Mouse (Mus musculus): Measurements from ENCODE around the gene Zfp729b. TPM values are rescaled to one million over a fixed set of nuclear protein-coding genes. Genes with fewer than 3 reads are reported as not detected.

Zfp729b gene
- polyA plus RNA-seq, 1 experiment from 2014 or later, result 4.7 TPM

GRCm38 (mm10) chr13:67545941-67546340 lies 63.6 kb downstream of the Zfp729b start:
- H3K36me3 ChIP-seq (ENCODE audit: control insufficient read depth, insufficient read depth, low read length), result peaks cover 45% of the 10 kb centered on the region
- no peaks in the 10 kb centered on the region for H3K9me3 ChIP-seq (ENCODE audit: control insufficient read depth, low read length)
- H3K9ac ChIP-seq (ENCODE audit: low read length), result no peak overlapping the region
- H3K27me3 ChIP-seq (replicated peaks; ENCODE audit: control insufficient read depth, insufficient read depth, low read length), result no peaks in the 10 kb centered on the region
- DNase-seq (ENCODE audit: low spot score), result no peak
- H3K4me2 ChIP-seq (ENCODE audit: low read length), result no peak overlapping the region
- no peak for ATAC-seq (replicated peaks; ENCODE audit: low FRiP score, low TSS enrichment, low read depth)
- 78% methylated on average over 1 of the region's 1 CpGs for WGBS
- H3K4me1 ChIP-seq (replicated peaks; ENCODE audit: control insufficient read depth, insufficient read depth, low read length), result no peaks in the 10 kb centered on the region
- no peak overlapping the region for H3K4me3 ChIP-seq (ENCODE audit: low read depth, low read length)
- no peak overlapping the region for H3K27ac ChIP-seq (ENCODE audit: low read depth)

Other genes starting within 250 kb of the Zfp729b start
- not detected in 2 replicates for gene Gm28044, start 249.2 kb downstream of the Zfp729b start, polyA plus RNA-seq (2014; fragmentation: Nextera tagmentation; extraction: Ambion mirVana)
- 1.0 and 1.8 TPM in 2 replicates for gene Zfp953, start 249.1 kb downstream of the Zfp729b start, polyA plus RNA-seq (2014; fragmentation: Nextera tagmentation; extraction: Ambion mirVana)
- gene Gm28041, start 234.0 kb downstream of the Zfp729b start, polyA plus RNA-seq (2014; fragmentation: Nextera tagmentation; extraction: Ambion mirVana), result 0.34 and 0.54 TPM in 2 replicates
- gene Zfp456, start 233.9 kb downstream of the Zfp729b start, polyA plus RNA-seq (2014; fragmentation: Nextera tagmentation; extraction: Ambion mirVana), result 1.9 and 2.0 TPM in 2 replicates
- gene Zfp429, start 209.9 kb downstream of the Zfp729b start, polyA plus RNA-seq (2014; fragmentation: Nextera tagmentation; extraction: Ambion mirVana), result 6.8 and 7.2 TPM in 2 replicates
- 1.6 and 2.4 TPM in 2 replicates for gene Zfp459, start 188.3 kb downstream of the Zfp729b start, polyA plus RNA-seq (2014; fragmentation: Nextera tagmentation; extraction: Ambion mirVana)
- 8.8 and 9.0 TPM in 2 replicates for gene Zfp874a, start 158.1 kb downstream of the Zfp729b start, polyA plus RNA-seq (2014; fragmentation: Nextera tagmentation; extraction: Ambion mirVana)
- 1.9 and 2.0 TPM in 2 replicates for gene Zfp874b, start 125.4 kb downstream of the Zfp729b start, polyA plus RNA-seq (2014; fragmentation: Nextera tagmentation; extraction: Ambion mirVana)
- gene Zfp58, start 109.2 kb downstream of the Zfp729b start, polyA plus RNA-seq (2014; fragmentation: Nextera tagmentation; extraction: Ambion mirVana), result 10.1 and 13.0 TPM in 2 replicates
- not detected in 2 replicates for gene Gm26965, start 83.6 kb downstream of the Zfp729b start, polyA plus RNA-seq (2014; fragmentation: Nextera tagmentation; extraction: Ambion mirVana)
- gene Zfp87, start 83.5 kb downstream of the Zfp729b start, polyA plus RNA-seq (2014; fragmentation: Nextera tagmentation; extraction: Ambion mirVana), result 22.7 and 23.7 TPM in 2 replicates
- gene Zfp748, start 55.9 kb downstream of the Zfp729b start, polyA plus RNA-seq (2014; fragmentation: Nextera tagmentation; extraction: Ambion mirVana), result 14.1 and 15.9 TPM in 2 replicates
- not detected in 2 replicates for gene Gm49345, start 28.1 kb upstream of the Zfp729b start, polyA plus RNA-seq (2014; fragmentation: Nextera tagmentation; extraction: Ambion mirVana)
- gene Zfp729a, start 28.1 kb upstream of the Zfp729b start, polyA plus RNA-seq (2014; fragmentation: Nextera tagmentation; extraction: Ambion mirVana), result 3.6 and 5.0 TPM in 2 replicates
- 11.0 and 12.6 TPM in 2 replicates for gene Zfp738, start 77.4 kb upstream of the Zfp729b start, polyA plus RNA-seq (2014; fragmentation: Nextera tagmentation; extraction: Ambion mirVana)
- 2.9 and 3.1 TPM in 2 replicates for gene Zfp65, start 119.5 kb upstream of the Zfp729b start, polyA plus RNA-seq (2014; fragmentation: Nextera tagmentation; extraction: Ambion mirVana)
- 5.1 and 6.1 TPM in 2 replicates for gene Zfp85, start 145.5 kb upstream of the Zfp729b start, polyA plus RNA-seq (2014; fragmentation: Nextera tagmentation; extraction: Ambion mirVana)
- 3.1 and 3.4 TPM in 2 replicates for gene Zfp493, start 170.0 kb upstream of the Zfp729b start, polyA plus RNA-seq (2014; fragmentation: Nextera tagmentation; extraction: Ambion mirVana)
- gene Zfp273, start 204.0 kb upstream of the Zfp729b start, polyA plus RNA-seq (2014; fragmentation: Nextera tagmentation; extraction: Ambion mirVana), result 7.0 and 7.4 TPM in 2 replicates
- gene Gm10037, start 221.4 kb upstream of the Zfp729b start, polyA plus RNA-seq (2014; fragmentation: Nextera tagmentation; extraction: Ambion mirVana), result 3.7 TPM in 2 replicates

Data from intestine, embryonic 14.5 days (tissue).